Mouse (Mus musculus) erythroblast, embryonic 14.5 days (primary cell): Measurements from ENCODE around the gene Ugt2a3. TPM values are rescaled to one million over a fixed set of nuclear protein-coding genes. Genes with fewer than 3 reads are reported as not detected.
"Not testable (repeated sequence)": the region's sequence is repeated elsewhere in the genome, so short reads cannot be mapped to it uniquely, and the experiment has no call there.

Experiments used
- H3K27me3 ChIP-seq: 2 replicates; pipeline ENCODE4 v1.6.1; 2012; ENCODE audit warnings: inconsistent platforms; ENCODE audit not compliant: control insufficient read depth
- H3K36me3 ChIP-seq: 2 replicates; pipeline ENCODE4 v1.6.1; 2012; ENCODE audit warnings: mild to moderate bottlenecking, inconsistent platforms; ENCODE audit not compliant: control insufficient read depth
- H3K4me1 ChIP-seq: 2 replicates; pipeline ENCODE4 v1.6.1; 2012; ENCODE audit warnings: inconsistent platforms; ENCODE audit not compliant: control insufficient read depth
- H3K4me3 ChIP-seq: replicated peaks from 2 replicates; pipeline ENCODE3; 2012; ENCODE audit warnings: moderate library complexity, mild to moderate bottlenecking, inconsistent platforms
- H3K9me3 ChIP-seq: 2 replicates; pipeline ENCODE4 v1.6.1; 2012; ENCODE audit warnings: low read length, inconsistent platforms, mixed read lengths; ENCODE audit not compliant: control insufficient read depth
- GATA1 ChIP-seq: IDR thresholded peaks from 2 replicates; pipeline ENCODE4 v1.6.1; 2012; ENCODE audit warnings: low read length, inconsistent platforms, mixed read lengths
- TAL1 ChIP-seq: IDR thresholded peaks from 3 replicates; pipeline ENCODE4 v1.6.1; 2012; ENCODE audit warnings: low read length, inconsistent platforms, mixed read lengths
- polyA plus RNA-seq: library from polyadenylated mRNA; stranded (reverse); fragments of >175 nt; gene quantifications from 2 replicates; pipeline ENCODE4 v1.2.3, GENCODE M21; 2012

Gene Ugt2a3
- polyA plus RNA-seq: not detected in 2 replicates

DNA sequence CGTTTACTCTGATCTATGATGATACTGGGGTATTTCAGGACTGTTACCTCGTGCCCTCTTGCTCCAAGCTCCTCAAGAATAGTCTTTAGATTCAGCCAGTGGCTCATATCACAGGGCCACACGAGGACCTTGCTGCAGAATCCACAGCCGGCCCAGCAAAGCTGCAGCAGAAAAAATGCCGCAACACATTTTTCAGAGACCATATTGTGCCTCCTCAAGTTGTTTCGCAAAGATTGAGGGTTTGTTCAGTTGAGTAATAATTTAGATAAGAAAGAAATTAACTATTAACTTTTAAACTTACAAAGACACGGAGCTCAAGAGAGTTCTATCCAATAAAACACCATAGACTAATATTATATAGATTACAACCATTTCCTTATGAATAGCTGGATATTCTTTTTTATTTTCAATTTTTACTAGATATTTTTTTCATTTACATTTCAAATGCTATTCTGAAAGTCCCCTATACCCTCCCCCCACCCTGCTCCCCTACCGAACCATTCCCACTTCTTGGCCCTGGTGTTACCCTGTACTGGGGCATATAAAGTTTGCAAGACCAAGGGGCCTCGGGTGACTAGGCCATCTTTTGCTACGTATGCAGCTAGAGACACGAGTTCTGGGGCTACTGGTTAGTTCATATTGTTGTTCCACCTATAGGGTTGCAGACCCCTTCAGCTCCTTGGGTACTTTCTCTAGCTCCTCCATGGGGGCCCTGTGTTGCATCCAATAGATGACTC, at the start of gene Ugt2a3:
Ugt2a3 (minus strand) TSS at position 235 of the 737 bp plus-strand sequence.
- TF ChIP-seq TAL1: no peak
- no peak for TF ChIP-seq GATA1
- Histone ChIP-seq H3K9me3 (peaks cover 5% of the 10 kb centered on the region), H3K4me3 (no peak within 1 kb of the TSS), H3K27me3 (no peaks in the 10 kb centered on the region), H3K36me3 (no peaks in the 10 kb centered on the region), H3K4me1 (no peaks in the 10 kb centered on the region)

DNA sequence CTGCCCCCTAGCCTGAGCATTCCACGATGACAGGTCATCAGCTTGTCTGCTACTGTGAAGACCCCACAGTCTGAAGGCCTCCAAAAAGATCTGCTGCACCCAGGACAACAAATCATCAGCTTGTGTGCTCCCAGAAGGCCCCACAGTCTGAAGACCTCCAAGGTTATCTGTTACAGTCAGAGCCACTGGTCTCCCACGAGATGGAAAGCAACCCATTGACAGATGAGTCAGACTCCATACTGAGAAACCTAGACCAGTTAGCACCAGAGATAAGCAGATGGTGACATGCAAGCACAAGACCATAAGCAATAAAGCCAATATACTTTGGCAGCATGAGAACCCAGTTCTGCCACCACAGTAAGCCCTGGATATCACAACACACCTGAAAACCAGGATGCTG, 43.2 kb upstream of the Ugt2a3 start:
- no peak for TF ChIP-seq GATA1
- TF ChIP-seq TAL1: no peak
- no peaks in the 10 kb centered on the region for H3K4me1 ChIP-seq
- H3K4me3 ChIP-seq: no peak overlapping the region
- no peaks in the 10 kb centered on the region for H3K9me3 ChIP-seq
- H3K36me3 ChIP-seq: no peaks in the 10 kb centered on the region
- H3K27me3 ChIP-seq: no peaks in the 10 kb centered on the region

DNA sequence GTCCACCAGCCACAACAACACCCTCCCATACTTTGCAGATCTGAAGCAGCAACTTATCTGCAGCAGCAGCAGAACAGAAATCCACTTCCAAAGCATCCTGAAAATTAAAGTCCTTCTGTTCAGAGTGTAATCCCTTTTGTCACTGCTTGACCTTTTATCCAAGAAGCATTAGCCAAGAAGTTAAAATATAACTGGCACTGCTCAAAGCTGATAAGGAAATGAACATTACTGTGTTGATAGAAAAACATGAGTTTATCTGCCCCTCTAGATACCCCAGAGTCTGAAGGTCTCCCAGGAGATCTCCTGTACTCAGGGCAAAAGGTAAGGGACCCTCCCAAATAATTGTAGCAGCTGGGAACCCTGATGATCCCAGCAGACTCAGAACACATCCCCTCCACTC, 42.8 kb upstream of the Ugt2a3 start:
- Histone ChIP-seq H3K9me3 (no peaks in the 10 kb centered on the region), H3K36me3 (no peaks in the 10 kb centered on the region), H3K4me3 (no peak overlapping the region), H3K27me3 (no peaks in the 10 kb centered on the region), H3K4me1 (no peaks in the 10 kb centered on the region)
- TF ChIP-seq TAL1 (no peak), GATA1 (no peak)

DNA sequence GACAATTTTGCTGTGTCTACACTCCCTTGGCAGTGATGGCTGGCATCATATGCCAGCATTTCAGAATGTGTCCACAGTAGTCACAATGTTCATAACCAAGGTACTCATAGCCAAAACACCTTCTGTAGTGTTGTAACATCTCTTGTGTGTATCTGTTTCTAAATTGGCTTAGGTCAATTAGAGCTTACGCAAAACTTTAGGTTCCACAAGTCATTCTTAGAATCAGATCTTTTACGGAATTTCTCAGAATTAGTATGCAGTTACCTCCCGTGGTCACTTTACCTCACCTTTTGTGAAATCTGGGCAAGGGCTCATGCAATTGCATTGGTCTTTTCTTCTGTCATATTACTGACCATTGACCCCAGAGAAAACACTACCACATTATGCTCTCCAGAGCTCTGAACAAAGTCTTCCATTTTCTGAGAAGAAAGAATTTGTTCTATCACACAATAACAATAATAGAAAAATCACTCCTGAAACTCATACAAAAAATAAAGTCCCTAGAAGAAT, 38.9 kb upstream of the Ugt2a3 start:
- no peak for TF ChIP-seq TAL1
- no peak for TF ChIP-seq GATA1
- H3K27me3 ChIP-seq: no peaks in the 10 kb centered on the region
- H3K9me3 ChIP-seq: no peaks in the 10 kb centered on the region
- H3K4me3 ChIP-seq: no peak overlapping the region
- H3K4me1 ChIP-seq: no peaks in the 10 kb centered on the region
- no peaks in the 10 kb centered on the region for H3K36me3 ChIP-seq

DNA sequence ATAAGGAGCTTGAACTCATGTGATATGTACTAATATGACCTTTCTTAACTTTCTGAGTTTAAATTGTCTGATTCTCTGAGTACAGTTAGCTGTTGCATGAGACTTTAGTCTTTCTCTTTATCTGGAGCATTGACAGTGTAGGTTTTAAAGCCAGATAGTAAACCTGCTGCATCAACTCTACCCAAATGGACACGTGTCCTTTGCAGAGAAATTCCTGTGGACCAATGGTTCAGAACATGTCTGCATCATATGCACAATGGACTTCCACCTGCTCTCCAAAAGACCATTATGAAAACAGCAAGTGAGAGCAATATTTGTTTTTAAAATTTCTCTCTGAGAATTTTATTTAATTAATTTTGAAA, 36.5 kb upstream of the Ugt2a3 start:
- Histone ChIP-seq H3K4me3 (no peak overlapping the region), H3K27me3 (no peaks in the 10 kb centered on the region), H3K4me1 (no peaks in the 10 kb centered on the region), H3K36me3 (no peaks in the 10 kb centered on the region), H3K9me3 (no peaks in the 10 kb centered on the region)
- no peak for TF ChIP-seq TAL1
- TF ChIP-seq GATA1: no peak

DNA sequence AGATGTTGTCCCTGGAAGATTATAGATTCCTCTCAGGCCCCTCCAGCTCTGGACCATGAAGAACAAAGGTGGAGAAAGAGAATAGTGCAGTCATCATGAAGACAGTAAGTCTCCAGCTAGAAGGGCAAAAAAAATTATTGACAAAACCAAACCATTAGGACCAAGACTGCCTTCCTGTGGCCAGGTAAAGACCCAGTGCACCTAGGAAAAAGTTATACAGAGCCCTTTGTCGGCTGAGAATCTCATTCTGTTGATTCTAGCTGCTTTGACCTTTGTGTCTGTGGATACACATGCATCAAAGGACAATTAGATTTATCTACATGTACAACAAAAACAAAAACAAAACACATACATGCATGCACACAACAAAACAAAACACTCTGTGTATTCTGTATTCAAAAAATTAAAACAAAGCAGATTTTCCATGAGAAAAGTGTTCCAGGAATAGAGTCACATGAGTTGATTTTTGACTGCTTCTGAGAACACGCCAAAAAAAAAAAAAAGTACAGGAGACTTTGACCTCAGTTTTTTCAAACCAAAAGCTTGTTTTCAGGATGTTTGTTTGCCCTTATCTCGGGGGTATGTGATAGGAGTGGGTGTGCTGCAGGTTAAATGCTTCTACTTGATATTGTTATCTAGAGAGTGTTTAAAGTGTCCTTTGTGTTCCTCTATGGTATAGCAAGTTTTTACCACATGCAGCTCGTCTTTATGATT, 36.0 kb upstream of the Ugt2a3 start:
- H3K36me3 ChIP-seq, H3K9me3 ChIP-seq, H3K4me1 ChIP-seq, H3K27me3 ChIP-seq, H3K4me3 ChIP-seq: not testable (repeated sequence)

DNA sequence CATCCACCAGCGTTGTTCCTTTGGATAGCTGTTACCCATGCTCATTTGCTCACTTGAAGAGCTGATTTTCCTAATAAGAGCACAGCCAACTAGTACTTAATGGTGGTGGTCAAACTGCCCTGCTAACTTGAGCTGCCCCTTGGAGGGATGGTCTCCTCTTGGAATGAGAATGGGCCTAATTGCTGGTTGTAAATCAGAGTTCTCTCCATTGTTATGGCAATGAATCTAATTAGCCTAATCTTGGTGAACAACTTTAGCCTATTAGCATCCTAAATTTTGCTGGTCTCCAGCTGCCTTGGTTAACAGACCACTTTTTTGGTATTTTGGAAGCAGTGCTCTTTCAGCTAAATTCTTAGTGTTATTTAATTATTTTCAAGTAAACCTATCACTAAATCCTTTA, 13.4 kb upstream of the Ugt2a3 start:
- no peaks in the 10 kb centered on the region for H3K27me3 ChIP-seq
- H3K4me3 ChIP-seq: no peak overlapping the region
- H3K4me1 ChIP-seq: no peaks in the 10 kb centered on the region
- H3K36me3 ChIP-seq: no peaks in the 10 kb centered on the region
- H3K9me3 ChIP-seq: no peaks in the 10 kb centered on the region
- no peak for TF ChIP-seq GATA1
- TF ChIP-seq TAL1: no peak

DNA sequence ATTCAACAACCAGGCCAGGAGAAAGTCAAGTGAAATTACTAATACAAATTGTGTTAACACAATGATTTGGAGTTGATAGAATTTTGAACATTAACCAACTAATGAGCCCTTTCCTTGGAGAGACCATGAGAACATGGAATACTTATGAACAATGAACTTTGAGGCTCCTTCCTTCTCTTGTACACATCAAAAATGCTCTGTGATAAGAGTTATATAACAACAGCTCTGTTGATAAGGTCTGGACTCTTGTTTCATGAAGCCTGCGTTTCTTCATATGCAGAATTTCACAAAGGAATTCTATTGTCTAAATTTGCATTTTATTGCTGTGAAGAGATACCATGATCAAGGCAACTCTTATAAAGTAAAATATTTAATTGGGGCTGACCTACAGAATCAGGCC, 12.2 kb upstream of the Ugt2a3 start:
- H3K27me3 ChIP-seq, H3K9me3 ChIP-seq, H3K4me1 ChIP-seq, H3K4me3 ChIP-seq, H3K36me3 ChIP-seq: not testable (repeated sequence)

DNA sequence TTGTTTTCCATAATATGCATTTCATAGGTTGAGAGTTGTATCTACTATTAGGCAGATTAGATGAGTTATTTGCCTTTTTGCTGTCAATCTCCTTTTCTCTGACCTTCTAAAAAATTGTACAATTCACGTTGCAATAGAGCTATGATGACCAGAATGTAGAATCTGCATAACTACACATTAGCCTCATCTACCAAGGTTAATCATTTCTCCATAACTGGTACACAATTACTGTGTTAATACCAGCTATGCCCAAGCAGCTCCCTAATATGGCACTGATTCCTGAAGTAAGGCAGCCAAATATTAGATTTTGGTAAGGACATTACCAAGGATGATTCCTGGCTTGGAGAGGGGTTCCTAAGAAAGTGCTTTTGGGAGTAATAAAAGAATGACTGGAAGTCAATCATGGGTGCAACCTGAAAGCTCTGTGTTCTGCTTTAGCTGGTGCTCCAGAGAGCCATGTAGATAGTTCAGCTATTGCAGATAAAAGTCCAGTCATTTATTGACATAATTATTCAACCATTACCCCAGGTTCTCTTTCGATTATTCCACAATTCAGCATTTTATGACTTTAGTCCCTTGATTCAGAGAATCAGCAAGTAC, 10.6 kb upstream of the Ugt2a3 start:
- not testable (repeated sequence) for H3K36me3 ChIP-seq, H3K27me3 ChIP-seq, H3K4me3 ChIP-seq, H3K4me1 ChIP-seq, H3K9me3 ChIP-seq
